Mouse (Mus musculus) limb, embryonic 12.5 days (tissue): ENCODE results near the gene Ddx24. TPM values are rescaled to one million over a fixed set of nuclear protein-coding genes. Genes with fewer than 3 reads are reported as not detected.
A peak's percentile ranks its signal among the peaks of the same experiment; 100 is the strongest.

Experiments used
- ATAC-seq: fragments of 200-750 bp; cut with Nextera tagmentation; 2 replicates; pipeline ENCODE4 v1.8.0; 2017; ENCODE audit warnings: low read depth, moderate TSS enrichment; ENCODE audit not compliant: insufficient number of reproducible peaks, insufficient read depth, low FRiP score, low TSS enrichment
- H3K27ac ChIP-seq: fragments of 300-500 bp; sonication (generic); 2 replicates; pipeline ENCODE4 v1.5.1; 2016; ENCODE audit warnings: mild to moderate bottlenecking, moderate library complexity
- H3K27me3 ChIP-seq: fragments of 300-500 bp; sonication (generic); 2 replicates; pipeline ENCODE4 v1.6.1; 2016; ENCODE audit warnings: mild to moderate bottlenecking, moderate library complexity
- H3K36me3 ChIP-seq: fragments of 300-500 bp; sonication (generic); 2 replicates; pipeline ENCODE4 v1.6.1; 2016; ENCODE audit warnings: mild to moderate bottlenecking, moderate library complexity
- H3K4me1 ChIP-seq: fragments of 300-500 bp; sonication (generic); replicated peaks from 2 replicates; pipeline ENCODE4 v1.6.1; 2016
- H3K4me2 ChIP-seq: fragments of 300-500 bp; sonication (generic); 2 replicates; pipeline ENCODE4 v1.6.1; 2016; ENCODE audit warnings: mild to moderate bottlenecking, moderate library complexity
- H3K4me3 ChIP-seq: fragments of 300-500 bp; sonication (generic); replicated peaks from 2 replicates; pipeline ENCODE4 v1.5.1; 2016; ENCODE audit warnings: mild to moderate bottlenecking
- H3K9ac ChIP-seq: fragments of 300-500 bp; sonication (generic); replicated peaks from 2 replicates; pipeline ENCODE4 v1.6.1; 2016; ENCODE audit warnings: mild to moderate bottlenecking, moderate library complexity
- H3K9me3 ChIP-seq: fragments of 300-500 bp; sonication (generic); 2 replicates; pipeline ENCODE4 v1.6.1; 2016; ENCODE audit warnings: mild to moderate bottlenecking, moderate library complexity
- WGBS: fragments of 180-500 bp; shearing (Covaris S2); methylation state at CpG from one replicate; pipeline ENCODE4 v1.1.7; 2016; 5-methylcytosine and 5-hydroxymethylcytosine counted together
- polyA plus RNA-seq: library from polyadenylated mRNA; unstranded; fragments of >200 nt; fragmentation: Nextera tagmentation; extraction: Ambion mirVana; gene quantifications from 2 replicates; pipeline ENCODE4 v1.2.1, GENCODE M21; 2016

Ddx24 gene
- polyA plus RNA-seq, 1 experiment from 2014 or later = 114 TPM

DNA sequence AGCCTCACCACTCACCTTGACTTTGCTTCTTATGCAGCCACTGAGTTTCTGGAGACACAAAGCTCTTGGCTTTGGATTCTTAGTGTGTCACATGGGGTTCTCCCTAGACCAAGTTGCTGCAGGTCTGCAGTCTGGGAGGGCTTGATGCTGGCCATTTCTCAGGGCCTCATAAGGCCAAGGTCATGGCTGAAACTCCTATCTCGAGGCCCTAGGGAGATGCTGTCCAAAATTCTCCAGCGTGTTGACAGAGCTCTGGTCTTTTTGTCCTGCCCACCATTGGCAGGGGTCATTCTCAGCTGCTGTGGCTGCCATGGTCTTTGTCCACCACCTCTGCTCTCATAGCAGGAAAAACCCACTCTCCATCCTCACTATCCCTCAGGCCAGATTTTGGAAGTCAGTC, 58.5 kb downstream of the Ddx24 start:
- 75% methylated on average over 2 of the region's 2 CpGs for WGBS
- Histone ChIP-seq H3K9ac (no peak overlapping the region), H3K27ac (no peak overlapping the region), H3K4me3 (no peak overlapping the region), H3K4me1 (no peaks in the 10 kb centered on the region), H3K4me2 (no peak overlapping the region), H3K9me3 (no peaks in the 10 kb centered on the region), H3K36me3 (no peaks in the 10 kb centered on the region), H3K27me3 (peaks cover 14% of the 10 kb centered on the region)
- ATAC-seq = no peak

DNA sequence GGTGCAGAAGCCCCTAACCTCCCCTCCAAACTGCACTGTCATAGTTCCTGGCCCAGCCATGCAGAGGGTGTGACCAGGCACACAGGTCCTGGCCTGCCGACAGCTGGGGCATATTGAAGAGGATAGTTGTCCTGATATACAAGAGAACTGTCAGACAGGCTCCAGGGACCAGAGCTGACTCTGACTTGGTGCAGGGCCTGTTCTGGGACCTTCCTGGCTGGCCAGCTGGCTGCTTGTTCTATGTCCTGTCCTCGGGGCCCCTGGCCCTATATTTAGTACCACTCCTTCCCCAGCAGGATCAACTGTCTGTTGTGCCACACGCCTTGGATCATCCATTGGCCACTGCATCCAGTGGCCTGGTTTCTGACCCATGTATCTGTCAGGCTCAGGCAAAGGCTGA, 63.3 kb downstream of the Ddx24 start:
- Histone ChIP-seq H3K9me3 (no peaks in the 10 kb centered on the region), H3K9ac (no peak overlapping the region), H3K4me1 (0 out of 2 replicates have a peak, but pooled peaks cover 3% of the 10 kb centered on the region), H3K27me3 (no peaks in the 10 kb centered on the region), H3K36me3 (no peaks in the 10 kb centered on the region), H3K4me3 (no peak overlapping the region), H3K4me2 (no peak overlapping the region), H3K27ac (no peak overlapping the region)
- ATAC-seq = no peak
- 84% methylated on average over 3 of the region's 3 CpGs for WGBS

GRCm38 (mm10) chr12:103361539-103362307, 63.9 kb downstream of the Ddx24 start:
- no peaks in the 10 kb centered on the region for H3K9me3 ChIP-seq
- 0 out of 2 replicates have a peak, but pooled peaks cover 3% of the 10 kb centered on the region for H3K4me1 ChIP-seq
- no peak overlapping the region for H3K4me3 ChIP-seq
- ATAC-seq = no peak
- H3K27me3 ChIP-seq = no peaks in the 10 kb centered on the region
- no peak overlapping the region for H3K9ac ChIP-seq
- no peak overlapping the region for H3K27ac ChIP-seq
- no peaks in the 10 kb centered on the region for H3K36me3 ChIP-seq
- no peak overlapping the region for H3K4me2 ChIP-seq
- WGBS = 87% methylated on average over 17 of the region's 17 CpGs

- WGBS = 76% methylated on average over 8 of the region's 8 CpGs
- H3K9me3 ChIP-seq = no peaks in the 10 kb centered on the region
- no peak overlapping the region for H3K4me2 ChIP-seq
- no peak for ATAC-seq
- no peak overlapping the region for H3K9ac ChIP-seq
- H3K4me3 ChIP-seq = no peak overlapping the region
- 0 out of 2 replicates have a peak, but pooled peaks cover 3% of the 10 kb centered on the region for H3K4me1 ChIP-seq
- H3K36me3 ChIP-seq = no peaks in the 10 kb centered on the region
- no peak overlapping the region for H3K27ac ChIP-seq
- H3K27me3 ChIP-seq = no peaks in the 10 kb centered on the region
Observed at GRCm38 (mm10) chr12:103360812-103361211, 64.8 kb downstream of the Ddx24 start.

DNA sequence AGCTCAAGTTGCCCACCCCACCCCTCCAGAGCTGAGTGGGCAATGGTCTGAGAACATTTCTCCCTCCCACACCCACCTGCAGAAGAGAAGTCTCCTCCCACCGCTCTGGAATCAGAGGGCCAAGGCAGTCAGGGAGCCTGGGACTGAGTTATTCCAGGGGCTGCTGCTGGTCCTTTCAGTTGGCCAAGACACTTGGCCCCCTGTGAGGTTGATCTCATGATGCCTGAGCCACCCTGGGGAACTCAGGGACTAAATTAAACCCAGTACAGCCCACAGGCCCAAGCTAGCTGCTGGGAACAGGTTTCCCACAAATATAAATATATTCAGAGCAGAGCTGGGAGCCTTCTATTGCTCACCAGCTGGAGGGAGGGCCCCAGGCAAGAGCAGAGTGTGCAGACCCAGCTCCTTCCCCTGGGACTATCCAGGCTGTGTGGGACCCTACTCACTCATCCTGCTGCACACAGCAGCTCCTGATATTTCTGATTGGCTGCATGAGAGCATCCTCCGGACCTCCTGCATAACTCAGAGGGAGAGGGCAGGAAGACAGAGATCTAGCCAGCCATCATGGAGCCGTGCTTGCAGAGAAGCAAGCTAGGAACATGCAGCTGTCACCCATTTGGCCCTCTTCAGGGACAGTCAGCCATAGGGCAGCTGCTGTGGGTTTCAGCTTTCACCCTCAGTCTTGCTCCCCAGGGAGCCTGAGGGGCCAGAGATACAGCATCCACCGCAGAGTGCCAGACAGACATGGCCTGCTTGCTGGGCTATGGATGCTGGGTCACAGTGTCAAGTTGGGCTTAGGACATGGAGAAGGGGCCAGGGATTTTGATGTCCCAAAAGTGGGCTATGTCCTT, 66.5 kb downstream of the Ddx24 start:
- 47% methylated on average over 4 of the region's 4 CpGs for WGBS
- Histone ChIP-seq H3K4me1 (0 out of 2 replicates have a peak, but pooled peaks cover 3% of the 10 kb centered on the region), H3K27me3 (no peaks in the 10 kb centered on the region), H3K36me3 (no peaks in the 10 kb centered on the region), H3K4me2 (no peak overlapping the region), H3K9me3 (no peaks in the 10 kb centered on the region), H3K9ac (0 out of 2 replicates have a peak overlapping the region, but pooled peaks have one; percentile 8), H3K27ac (no peak overlapping the region), H3K4me3 (no peak overlapping the region)
- ATAC-seq = peak; percentile 65

GRCm38 (mm10) chr12:103358216-103358615, 67.4 kb downstream of the Ddx24 start:
- Histone ChIP-seq H3K27ac (no peak overlapping the region), H3K4me3 (no peak overlapping the region), H3K36me3 (no peaks in the 10 kb centered on the region), H3K4me2 (no peak overlapping the region), H3K27me3 (no peaks in the 10 kb centered on the region), H3K9ac (no peak overlapping the region), H3K9me3 (no peaks in the 10 kb centered on the region), H3K4me1 (peaks cover 6% of the 10 kb centered on the region; the same call in 1 of the 2 replicates)
- WGBS = 88% methylated on average over 8 of the region's 8 CpGs
- ATAC-seq = no peak

Other genes with a start within 250 kb of the Ddx24 start
- gene Prima1, start 183.7 kb downstream of the Ddx24 start, polyA plus RNA-seq = not detected in 2 replicates
- gene Fam181a, start 114.9 kb downstream of the Ddx24 start, polyA plus RNA-seq = 0.23 TPM in 1 of 2 replicates, not detected in the other
- 2.8 and 2.9 TPM in 2 replicates for gene Asb2, start 69.8 kb downstream of the Ddx24 start, polyA plus RNA-seq
- gene Otub2, start 37.1 kb downstream of the Ddx24 start, polyA plus RNA-seq = 11.1 and 12.0 TPM in 2 replicates
- 0.50 and 0.56 TPM in 2 replicates for gene 9330161L09Rik, start 18.0 kb downstream of the Ddx24 start, polyA plus RNA-seq
- gene Ifi27, start 8.4 kb upstream of the Ddx24 start, polyA plus RNA-seq = 2.9 and 3.2 TPM in 2 replicates
- 1.2 and 2.7 TPM in 2 replicates for gene Ifi27l2a, start 17.9 kb upstream of the Ddx24 start, polyA plus RNA-seq
- gene Ifi27l2b, start 31.4 kb upstream of the Ddx24 start, polyA plus RNA-seq = not detected in 2 replicates
- gene Ppp4r4, start 106.5 kb upstream of the Ddx24 start, polyA plus RNA-seq = 1.9 and 2.1 TPM in 2 replicates
- gene Serpina10, start 205.6 kb upstream of the Ddx24 start, polyA plus RNA-seq = 0.05 TPM in 1 of 2 replicates, not detected in the other
- 0.63 and 0.64 TPM in 2 replicates for gene Serpina6, start 231.4 kb upstream of the Ddx24 start, polyA plus RNA-seq